8 mouse cellular contexts compared by ENCODE assay signal in the genomic region with DNA sequence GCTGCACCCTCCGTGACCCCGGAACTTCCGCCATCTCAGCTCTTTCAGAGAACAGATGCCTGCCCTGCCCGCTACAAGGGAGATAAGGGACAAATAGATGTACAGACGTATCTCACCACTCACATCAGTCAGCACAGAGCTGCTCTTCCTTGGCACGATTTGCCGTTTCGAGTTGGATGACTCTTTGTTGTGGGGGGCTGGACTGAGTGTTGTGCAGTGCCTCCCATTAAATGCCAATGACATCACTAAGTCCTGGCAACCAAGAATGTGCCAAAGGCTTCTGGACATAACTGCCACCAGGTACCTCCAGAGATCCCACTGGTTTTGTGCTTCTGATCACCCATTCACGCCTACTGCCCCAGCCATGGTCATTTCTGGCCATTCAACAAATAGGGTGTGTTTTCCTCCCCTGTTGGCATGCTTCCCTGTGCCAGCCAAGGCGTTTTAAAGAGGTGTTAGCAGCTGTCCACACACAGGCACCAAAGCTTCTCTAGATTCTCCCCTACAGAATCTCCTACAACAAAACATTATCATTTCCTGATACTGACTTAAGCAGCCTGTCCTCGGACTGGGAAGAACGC. TPM values are rescaled to one million over a fixed set of nuclear protein-coding genes. Genes with fewer than 3 reads are reported as not detected.
DNase-seq lines count a peak whose midpoint lies in the region; ATAC-seq lines count a peak whose summit lies in the region.

No protein-coding gene starts in this region.

- no peaks in the 10 kb centered on the region for H3K9me3 ChIP-seq in kidney, embryonic 14.5 days (ENCODE audit: control insufficient read depth, low read length)
- no peaks in the 10 kb centered on the region for H3K9me3 ChIP-seq in forebrain, embryonic 14.5 days (replicated peaks; ENCODE audit: control insufficient read depth, low read length)
- peaks cover 3% of the 10 kb centered on the region; the same call in 1 of the 2 replicates for H3K9me3 ChIP-seq in limb, embryonic 12.5 days

- no peak overlapping the region for H3K27ac ChIP-seq in kidney, embryonic 14.5 days (ENCODE audit: low read depth, low read length)
- H3K27ac ChIP-seq in forebrain, embryonic 14.5 days (ENCODE audit: low read depth, low read length) = no peak overlapping the region
- H3K27ac ChIP-seq in limb, embryonic 12.5 days = no peak overlapping the region

- no peak overlapping the region for H3K9ac ChIP-seq in kidney, embryonic 14.5 days (ENCODE audit: low read depth, low read length)
- no peak overlapping the region for H3K9ac ChIP-seq in forebrain, embryonic 14.5 days (ENCODE audit: low read length)
- no peak overlapping the region for H3K9ac ChIP-seq in limb, embryonic 12.5 days (replicated peaks)

- peak overlapping the region; percentile 40 for H3K4me2 ChIP-seq in kidney, embryonic 14.5 days (replicated peaks; ENCODE audit: low read depth, low read length)
- peak overlapping the region; percentile 23 for H3K4me2 ChIP-seq in forebrain, embryonic 14.5 days (ENCODE audit: low read length)
- H3K4me2 ChIP-seq in limb, embryonic 12.5 days = peak overlapping the region; percentile 49

- H3K4me1 ChIP-seq in kidney, embryonic 14.5 days (ENCODE audit: control insufficient read depth, insufficient read depth, low read length) = peaks cover 7% of the 10 kb centered on the region
- H3K4me1 ChIP-seq in forebrain, embryonic 14.5 days (ENCODE audit: control insufficient read depth, insufficient read depth, low read length) = peaks cover 16% of the 10 kb centered on the region
- peaks cover 15% of the 10 kb centered on the region for H3K4me1 ChIP-seq in limb, embryonic 12.5 days (replicated peaks)

- H3K4me3 ChIP-seq in kidney, embryonic 14.5 days (ENCODE audit: low read length) = peak overlapping the region; percentile 14; the same call in 1 of the 2 replicates
- H3K4me3 ChIP-seq in forebrain, embryonic 14.5 days (ENCODE audit: low read depth, low read length) = 0 out of 2 replicates have a peak overlapping the region, but pooled peaks have one; percentile 3
- peak overlapping the region; percentile 21 for H3K4me3 ChIP-seq in limb, embryonic 12.5 days (replicated peaks)

- DNase-seq in kidney, adult 11 months = no peak
- DNase-seq in brain, adult 2 months (ENCODE audit: low read depth, low spot score) = peak; percentile 27
- peak; percentile 18 for DNase-seq in forebrain, embryonic 14.5 days (ENCODE audit: low spot score)
- peak; percentile 22 to 51 for DNase-seq in natural killer cell, adult 2 months (ENCODE audit: low spot score in 2 of 2)
- no peak for DNase-seq in ovary, postnatal 36 days (ENCODE audit: low spot score)
- DNase-seq in gastrocnemius, adult 18-20 months (ENCODE audit: low spot score) = no peak

- ATAC-seq in kidney, embryonic 14.5 days (ENCODE audit: low FRiP score, low TSS enrichment) = 0 out of 2 replicates have a peak, but pooled peaks have one; percentile 26
- peak; percentile 49; the same call in 1 of the 2 replicates for ATAC-seq in forebrain, embryonic 14.5 days
- peak; percentile 63; the same call in 1 of the 2 replicates for ATAC-seq in limb, embryonic 12.5 days (ENCODE audit: insufficient number of reproducible peaks, insufficient read depth, low FRiP score, low TSS enrichment, low read depth)

- H3K27me3 ChIP-seq in kidney, embryonic 14.5 days (ENCODE audit: control insufficient read depth, insufficient read depth, low read length) = no peaks in the 10 kb centered on the region
- no peaks in the 10 kb centered on the region for H3K27me3 ChIP-seq in forebrain, embryonic 14.5 days (replicated peaks; ENCODE audit: control insufficient read depth, insufficient read depth, low read length)
- H3K27me3 ChIP-seq in limb, embryonic 12.5 days = peaks cover 19% of the 10 kb centered on the region; the same call in 1 of the 2 replicates

- WGBS in kidney, embryonic 14.5 days = 37% methylated on average over 12 of the region's 12 CpGs
- 36% methylated on average over 12 of the region's 12 CpGs for WGBS in forebrain, embryonic 14.5 days
- WGBS in limb, embryonic 12.5 days = 28% methylated on average over 12 of the region's 12 CpGs

- no peaks in the 10 kb centered on the region for H3K36me3 ChIP-seq in kidney, embryonic 14.5 days (ENCODE audit: control insufficient read depth, insufficient read depth, low read length)
- H3K36me3 ChIP-seq in forebrain, embryonic 14.5 days (ENCODE audit: control insufficient read depth, insufficient read depth, low read length) = no peaks in the 10 kb centered on the region
- H3K36me3 ChIP-seq in limb, embryonic 12.5 days = no peaks in the 10 kb centered on the region

RNA-seq across cellular contexts. Expression of gene Tmem154, which starts 11.7 kb away (rescaled TPM):
- polyA plus RNA-seq in kidney, embryonic 14.5 days (2014; fragmentation: Nextera tagmentation; extraction: Ambion mirVana) = 0.38 and 0.60 TPM in 2 replicates
- 0.95 and 0.96 TPM in 2 replicates for polyA plus RNA-seq in forebrain, embryonic 14.5 days (2014; fragmentation: Nextera tagmentation; extraction: Ambion mirVana)
- 0.64 and 0.69 TPM in 2 replicates for polyA plus RNA-seq in limb, embryonic 12.5 days (2016; fragmentation: Nextera tagmentation; extraction: Ambion mirVana)
- total RNA-seq in gastrocnemius, adult 18-20 months (2021) = under 1 TPM; 0.78 to 0.98 TPM

Comparison
In these comparisons a context has a peak if more than half of its experiments do, and no peak if none do; other contexts are left out.
1. DNase-seq: peak in brain, adult 2 months (single experiment), forebrain, embryonic 14.5 days (single experiment) and natural killer cell, adult 2 months (2 of 2); none in kidney, adult 11 months (single experiment), ovary, postnatal 36 days (single experiment) and gastrocnemius, adult 18-20 months (single experiment).
2. Peak in every context shown above with its lines, with median percentiles within 50 percentile points of each other: ATAC-seq, H3K4me2 ChIP-seq and H3K4me3 ChIP-seq.